Mouse (Mus musculus): ENCODE data around the gene Bax. TPM values are rescaled to one million over a fixed set of nuclear protein-coding genes. Genes with fewer than 3 reads are reported as not detected.

Bax gene
- total and polyA plus RNA-seq, 3 experiments, result 87.2 to 342 (median 93.1) TPM

DNA sequence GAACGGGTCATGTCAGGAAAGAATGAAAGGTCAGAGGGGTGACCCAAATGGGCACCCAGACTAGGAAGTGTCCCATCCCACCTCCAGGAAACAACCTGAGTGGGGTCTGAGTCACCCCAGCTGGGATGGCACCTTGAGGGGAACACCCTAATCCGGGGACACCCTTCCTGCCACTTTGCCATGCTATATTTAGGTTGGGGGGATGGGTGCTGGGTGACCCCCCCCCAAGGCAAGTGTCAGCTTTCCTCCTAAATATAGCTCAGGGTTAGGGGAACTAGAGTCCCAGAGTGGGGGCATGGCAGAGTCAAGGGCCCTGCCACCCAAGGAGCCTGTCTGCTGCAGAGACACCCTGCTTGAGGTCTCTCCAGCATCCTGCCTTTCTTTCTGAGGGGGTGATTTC lies 54.3 kb downstream of the Bax start:
- no peak for ATAC-seq (ENCODE audit: extremely low read depth, insufficient number of reproducible peaks, low FRiP score, poor library complexity, severe bottlenecking)
- H3K36me3 ChIP-seq (replicated peaks), result no peaks in the 10 kb centered on the region
- H3K4me3 ChIP-seq (ENCODE audit: low read depth, low read length), result no peak overlapping the region
- H3K27me3 ChIP-seq (ENCODE audit: insufficient read depth, low read length), result peaks cover 88% of the 10 kb centered on the region
- DNase-seq (ENCODE audit: low spot score), result no peak
- peaks cover 30% of the 10 kb centered on the region for H3K4me1 ChIP-seq (ENCODE audit: insufficient read depth, low read depth, low read length)
- H3K9me3 ChIP-seq (replicated peaks), result no peaks in the 10 kb centered on the region
- TF ChIP-seq CTCF (IDR thresholded peaks at IDR 0.05; ENCODE audit: low read depth, low read length) (no peak), TAL1 (conservative IDR thresholded peaks at IDR 0.05; ENCODE audit: low read depth, low read length) (no peak), GATA2 (IDR thresholded peaks at IDR 0.05; ENCODE audit: borderline replicate concordance, low read depth, low read length) (no peak), POLR2AphosphoS5 (IDR thresholded peaks at IDR 0.05; ENCODE audit: insufficient replicate concordance, low read depth, low read length) (no peak), GATA1 (IDR thresholded peaks at IDR 0.05; ENCODE audit: borderline replicate concordance, low read length) (no peak)

Other genes starting within 250 kb of the Bax start
Only the 20 nearest of the 33 such genes appear.
- gene Trpm4, start 133.1 kb downstream of the Bax start, total RNA-seq (2014; fragmentation: Nextera tagmentation), result not detected in 2 replicates
- 0.23 and 0.49 TPM in 2 replicates for gene Trpm4, start 133.1 kb downstream of the Bax start, total RNA-seq (2017)
- 0.11 and 0.21 TPM in 2 replicates for gene Trpm4, start 133.1 kb downstream of the Bax start, polyA plus RNA-seq (2012)
- not detected in 2 replicates for gene Hrc, start 131.6 kb downstream of the Bax start, total RNA-seq (2014; fragmentation: Nextera tagmentation)
- 0.06 and 0.16 TPM in 2 replicates for gene Hrc, start 131.6 kb downstream of the Bax start, total RNA-seq (2017)
- not detected in 2 replicates for gene Hrc, start 131.6 kb downstream of the Bax start, polyA plus RNA-seq (2012)
- gene Ppfia3, start 99.9 kb downstream of the Bax start, total RNA-seq (2014; fragmentation: Nextera tagmentation), result 1.4 and 1.5 TPM in 2 replicates
- gene Ppfia3, start 99.9 kb downstream of the Bax start, total RNA-seq (2017), result 0.41 and 0.71 TPM in 2 replicates
- gene Ppfia3, start 99.9 kb downstream of the Bax start, polyA plus RNA-seq (2012), result 1.2 and 1.4 TPM in 2 replicates
- gene Lin7b, start 96.3 kb downstream of the Bax start, total RNA-seq (2014; fragmentation: Nextera tagmentation), result not detected in 2 replicates
- 2.0 and 3.8 TPM in 2 replicates for gene Lin7b, start 96.3 kb downstream of the Bax start, total RNA-seq (2017)
- 0.86 and 1.1 TPM in 2 replicates for gene Lin7b, start 96.3 kb downstream of the Bax start, polyA plus RNA-seq (2012)
- 154 and 174 TPM in 2 replicates for gene Snrnp70, start 71.2 kb downstream of the Bax start, total RNA-seq (2014; fragmentation: Nextera tagmentation)
- gene Snrnp70, start 71.2 kb downstream of the Bax start, total RNA-seq (2017), result 319 and 333 TPM in 2 replicates
- 754 and 1,054 TPM in 2 replicates for gene Snrnp70, start 71.2 kb downstream of the Bax start, polyA plus RNA-seq (2012)
- not detected in 2 replicates for gene Kcna7, start 61.2 kb downstream of the Bax start, total RNA-seq (2014; fragmentation: Nextera tagmentation)
- gene Kcna7, start 61.2 kb downstream of the Bax start, total RNA-seq (2017), result 0.05 TPM in 1 of 2 replicates, not detected in the other
- not detected in 2 replicates for gene Kcna7, start 61.2 kb downstream of the Bax start, polyA plus RNA-seq (2012)
- not detected in 2 replicates for gene Ntf5, start 53.2 kb downstream of the Bax start, total RNA-seq (2014; fragmentation: Nextera tagmentation)
- gene Ntf5, start 53.2 kb downstream of the Bax start, total RNA-seq (2017), result 0.23 and 0.60 TPM in 2 replicates
- gene Ntf5, start 53.2 kb downstream of the Bax start, polyA plus RNA-seq (2012), result 0.16 and 0.33 TPM in 2 replicates
- not detected in 2 replicates for gene Lhb, start 46.1 kb downstream of the Bax start, total RNA-seq (2014; fragmentation: Nextera tagmentation)
- not detected in 2 replicates for gene Lhb, start 46.1 kb downstream of the Bax start, total RNA-seq (2017)
- not detected in 2 replicates for gene Lhb, start 46.1 kb downstream of the Bax start, polyA plus RNA-seq (2012)
- gene Gys1, start 32.1 kb downstream of the Bax start, total RNA-seq (2014; fragmentation: Nextera tagmentation), result 39.4 and 44.8 TPM in 2 replicates
- 18.8 and 22.1 TPM in 2 replicates for gene Gys1, start 32.1 kb downstream of the Bax start, total RNA-seq (2017)
- gene Gys1, start 32.1 kb downstream of the Bax start, polyA plus RNA-seq (2012), result 34.3 and 36.7 TPM in 2 replicates
- gene Ruvbl2, start 28.8 kb downstream of the Bax start, total RNA-seq (2014; fragmentation: Nextera tagmentation), result 255 and 345 TPM in 2 replicates
- 139 and 167 TPM in 2 replicates for gene Ruvbl2, start 28.8 kb downstream of the Bax start, total RNA-seq (2017)
- gene Ruvbl2, start 28.8 kb downstream of the Bax start, polyA plus RNA-seq (2012), result 639 and 877 TPM in 2 replicates
- 2,893 and 3,214 TPM in 2 replicates for gene Ftl1, start 7.0 kb downstream of the Bax start, total RNA-seq (2014; fragmentation: Nextera tagmentation)
- gene Ftl1, start 7.0 kb downstream of the Bax start, total RNA-seq (2017), result 4,307 and 4,361 TPM in 2 replicates
- gene Ftl1, start 7.0 kb downstream of the Bax start, polyA plus RNA-seq (2012), result 6,399 and 6,975 TPM in 2 replicates
- gene Tulp2, start 15.0 kb upstream of the Bax start, total RNA-seq (2014; fragmentation: Nextera tagmentation), result 0.98 and 1.1 TPM in 2 replicates
- gene Tulp2, start 15.0 kb upstream of the Bax start, total RNA-seq (2017), result 0.23 and 0.49 TPM in 2 replicates
- 1.0 and 1.7 TPM in 2 replicates for gene Tulp2, start 15.0 kb upstream of the Bax start, polyA plus RNA-seq (2012)
- gene Gm45808, start 19.9 kb upstream of the Bax start, total RNA-seq (2014; fragmentation: Nextera tagmentation), result not detected in 2 replicates
- gene Gm45808, start 19.9 kb upstream of the Bax start, total RNA-seq (2017), result not detected in 2 replicates
- gene Gm45808, start 19.9 kb upstream of the Bax start, polyA plus RNA-seq (2012), result not detected in 2 replicates
- 17.7 and 18.0 TPM in 2 replicates for gene Dhdh, start 21.9 kb upstream of the Bax start, total RNA-seq (2014; fragmentation: Nextera tagmentation)
- 4.8 and 6.8 TPM in 2 replicates for gene Dhdh, start 21.9 kb upstream of the Bax start, total RNA-seq (2017)
- gene Dhdh, start 21.9 kb upstream of the Bax start, polyA plus RNA-seq (2012), result 1.3 and 1.6 TPM in 2 replicates
- gene Nucb1, start 43.5 kb upstream of the Bax start, total RNA-seq (2014; fragmentation: Nextera tagmentation), result 91.8 and 127 TPM in 2 replicates
- 378 and 409 TPM in 2 replicates for gene Nucb1, start 43.5 kb upstream of the Bax start, total RNA-seq (2017)
- gene Nucb1, start 43.5 kb upstream of the Bax start, polyA plus RNA-seq (2012), result 403 and 408 TPM in 2 replicates
- gene Ppp1r15a, start 59.4 kb upstream of the Bax start, total RNA-seq (2014; fragmentation: Nextera tagmentation), result 57.6 and 75.0 TPM in 2 replicates
- 67.9 and 80.2 TPM in 2 replicates for gene Ppp1r15a, start 59.4 kb upstream of the Bax start, total RNA-seq (2017)
- gene Ppp1r15a, start 59.4 kb upstream of the Bax start, polyA plus RNA-seq (2012), result 56.8 and 62.3 TPM in 2 replicates
- gene Plekha4, start 59.4 kb upstream of the Bax start, total RNA-seq (2014; fragmentation: Nextera tagmentation), result 1.5 and 1.7 TPM in 2 replicates
- 0.70 and 2.8 TPM in 2 replicates for gene Plekha4, start 59.4 kb upstream of the Bax start, total RNA-seq (2017)
- 1.2 and 1.3 TPM in 2 replicates for gene Plekha4, start 59.4 kb upstream of the Bax start, polyA plus RNA-seq (2012)
- 34.9 and 44.8 TPM in 2 replicates for gene Hsd17b14, start 88.0 kb upstream of the Bax start, total RNA-seq (2014; fragmentation: Nextera tagmentation)
- gene Hsd17b14, start 88.0 kb upstream of the Bax start, total RNA-seq (2017), result 8.2 and 14.5 TPM in 2 replicates
- 5.1 and 6.0 TPM in 2 replicates for gene Hsd17b14, start 88.0 kb upstream of the Bax start, polyA plus RNA-seq (2012)
- gene Bcat2, start 103.3 kb upstream of the Bax start, total RNA-seq (2014; fragmentation: Nextera tagmentation), result 149 and 178 TPM in 2 replicates
- 45.9 and 47.0 TPM in 2 replicates for gene Bcat2, start 103.3 kb upstream of the Bax start, total RNA-seq (2017)
- 73.1 and 114 TPM in 2 replicates for gene Bcat2, start 103.3 kb upstream of the Bax start, polyA plus RNA-seq (2012)
- not detected in 2 replicates for gene Fgf21, start 148.6 kb upstream of the Bax start, total RNA-seq (2014; fragmentation: Nextera tagmentation)
- gene Fgf21, start 148.6 kb upstream of the Bax start, total RNA-seq (2017), result 0.16 TPM in 1 of 2 replicates, not detected in the other
- gene Fgf21, start 148.6 kb upstream of the Bax start, polyA plus RNA-seq (2012), result not detected in 2 replicates